Mouse (Mus musculus): ENCODE measurements around the gene Vac14.

The Vac14 gene

GRCm38 (mm10) chr8:110618391-110619207 is at the start of gene Vac14:
TSS of gene Vac14 (plus strand) at chr8:110618585.
- DNase-seq (ENCODE audit: low read depth) = peak; percentile 99

GRCm38 (mm10) chr8:110592641-110593040 is 25.7 kb upstream of the Vac14 start:
- no peak for DNase-seq (ENCODE audit: low read depth)

GRCm38 (mm10) chr8:110594164-110594563 is 24.2 kb upstream of the Vac14 start:
- DNase-seq (ENCODE audit: low read depth) = no peak

GRCm38 (mm10) chr8:110604556-110604955 is 13.8 kb upstream of the Vac14 start:
- DNase-seq (ENCODE audit: low read depth) = peak; percentile 56

GRCm38 (mm10) chr8:110605401-110606015 is 12.9 kb upstream of the Vac14 start:
- no peak for DNase-seq (ENCODE audit: low read depth)

GRCm38 (mm10) chr8:110615730-110616129 is 2.7 kb upstream of the Vac14 start:
- no peak for DNase-seq (ENCODE audit: low read depth)

GRCm38 (mm10) chr8:110617801-110618358 is 505 bp upstream of the Vac14 start:
- peak; percentile 4 for DNase-seq (ENCODE audit: low read depth)

- DNase-seq (ENCODE audit: low read depth) = no peak
Measured at GRCm38 (mm10) chr8:110619208-110619574, 806 bp downstream of the Vac14 start.

GRCm38 (mm10) chr8:110619919-110620318 is 1.5 kb downstream of the Vac14 start:
- DNase-seq (ENCODE audit: low read depth) = peak; percentile 65

- no peak for DNase-seq (ENCODE audit: low read depth)
Measured at GRCm38 (mm10) chr8:110626431-110626830, 8.0 kb downstream of the Vac14 start.

GRCm38 (mm10) chr8:110629245-110630063 is 11.1 kb downstream of the Vac14 start:
- DNase-seq (ENCODE audit: low read depth) = peak; percentile 75

GRCm38 (mm10) chr8:110630079-110630478 is 11.7 kb downstream of the Vac14 start:
- no peak for DNase-seq (ENCODE audit: low read depth)

GRCm38 (mm10) chr8:110630571-110631071 is 12.2 kb downstream of the Vac14 start:
- no peak for DNase-seq (ENCODE audit: low read depth)

GRCm38 (mm10) chr8:110631201-110631600 is 12.8 kb downstream of the Vac14 start:
- no peak for DNase-seq (ENCODE audit: low read depth)

- DNase-seq (ENCODE audit: low read depth) = no peak
Measured at GRCm38 (mm10) chr8:110633814-110634213, 15.4 kb downstream of the Vac14 start.

- DNase-seq (ENCODE audit: low read depth) = no peak
Measured at GRCm38 (mm10) chr8:110636182-110636581, 17.8 kb downstream of the Vac14 start.

- no peak for DNase-seq (ENCODE audit: low read depth)
Measured at GRCm38 (mm10) chr8:110642331-110642730, 23.9 kb downstream of the Vac14 start.

GRCm38 (mm10) chr8:110643177-110643576 is 24.8 kb downstream of the Vac14 start:
- DNase-seq (ENCODE audit: low read depth) = no peak

GRCm38 (mm10) chr8:110644422-110644821 is 26.0 kb downstream of the Vac14 start:
- DNase-seq (ENCODE audit: low read depth) = no peak

GRCm38 (mm10) chr8:110644901-110645300 is 26.5 kb downstream of the Vac14 start:
- DNase-seq (ENCODE audit: low read depth) = no peak

- DNase-seq (ENCODE audit: low read depth) = no peak
Measured at GRCm38 (mm10) chr8:110645340-110645739, 27.0 kb downstream of the Vac14 start.

- DNase-seq (ENCODE audit: low read depth) = peak; percentile 29
Measured at GRCm38 (mm10) chr8:110646064-110646463, 27.7 kb downstream of the Vac14 start.
